Mouse (Mus musculus): ENCODE measurements around the gene Matn3. TPM values are rescaled to one million over a fixed set of nuclear protein-coding genes. Genes with fewer than 3 reads are reported as not detected.

The Matn3 gene
- total RNA-seq, 2 experiments from 2014 or later: 0.64 to 0.70 TPM

DNA sequence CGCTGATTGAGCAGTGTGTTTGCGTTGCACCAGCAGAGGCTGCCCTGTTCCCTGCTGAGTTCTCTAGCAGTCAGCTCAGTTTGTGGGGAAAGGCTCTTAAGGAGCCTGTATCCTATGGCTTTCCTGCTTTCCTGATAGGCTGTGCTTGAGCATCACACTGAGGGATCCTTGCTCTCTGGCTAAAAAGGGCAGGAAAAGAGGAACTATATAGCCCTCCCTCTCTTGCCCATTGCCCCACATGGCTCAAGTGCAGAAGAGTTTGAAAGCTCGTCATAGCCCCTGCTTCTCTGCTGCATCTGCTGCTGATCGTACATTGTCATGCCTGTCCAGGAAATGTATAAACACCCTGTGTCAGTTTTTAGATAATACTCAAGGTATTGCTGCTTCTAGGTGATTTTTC is 59.4 kb downstream of the Matn3 start:
- intact Hi-C loops (cut with DNase I; ENCODE audit: low total_unique reads): loop anchor here (10.0 kb wide), 1 partner anchor 242 kb away; no protein-coding TSS in a partner anchor
- DNase-seq: no peak

DNA sequence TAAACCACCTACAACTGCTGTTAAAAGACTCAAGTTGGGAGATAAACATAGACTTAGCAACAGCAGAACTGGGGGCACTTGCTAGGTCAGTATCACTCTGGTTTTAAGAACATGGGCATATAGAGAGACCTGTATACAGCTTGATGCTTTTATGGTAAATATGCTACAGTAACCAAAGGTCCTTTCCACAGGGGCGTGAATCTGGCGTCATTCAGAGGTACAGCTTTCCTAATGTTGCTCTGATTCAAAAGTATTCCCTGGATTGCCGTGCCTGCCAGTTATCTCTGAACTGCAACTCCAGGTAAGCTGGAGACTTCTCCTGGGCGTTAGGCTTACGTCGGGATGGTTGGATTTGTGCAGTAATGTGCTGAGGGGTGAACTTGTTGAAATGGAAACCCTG is 60.1 kb downstream of the Matn3 start:
- intact Hi-C loops (cut with DNase I; ENCODE audit: low total_unique reads): loop anchor here (10.0 kb wide), 1 partner anchor 243 kb away; no protein-coding TSS in a partner anchor
- no peak for DNase-seq

DNA sequence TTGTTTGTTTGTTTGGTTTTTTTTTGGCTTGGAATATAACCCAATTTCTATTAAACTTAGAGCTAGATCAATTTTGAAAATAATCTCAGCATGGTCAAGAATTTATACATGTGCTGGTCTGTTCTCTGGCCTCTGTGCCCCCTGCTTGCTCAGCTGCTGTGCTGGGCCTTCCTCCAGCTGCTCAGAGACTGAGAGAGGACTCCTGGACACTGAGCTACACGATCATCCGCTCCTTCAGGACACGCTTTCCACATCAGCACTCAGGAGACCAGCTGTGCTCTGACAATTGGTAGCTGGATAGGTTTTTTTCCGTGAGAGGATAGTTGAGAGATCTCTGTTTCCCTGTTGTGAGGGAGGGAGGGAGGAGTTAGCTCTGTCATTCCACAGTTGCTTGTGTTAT is 62.6 kb downstream of the Matn3 start:
- intact Hi-C loops (cut with DNase I; ENCODE audit: low total_unique reads): no loop called here
- no peak for DNase-seq

- intact Hi-C loops (cut with DNase I; ENCODE audit: low total_unique reads): no loop called here
- DNase-seq: no peak
Observed at GRCm38 (mm10) chr12:9016376-9016775, 68.6 kb downstream of the Matn3 start.

DNA sequence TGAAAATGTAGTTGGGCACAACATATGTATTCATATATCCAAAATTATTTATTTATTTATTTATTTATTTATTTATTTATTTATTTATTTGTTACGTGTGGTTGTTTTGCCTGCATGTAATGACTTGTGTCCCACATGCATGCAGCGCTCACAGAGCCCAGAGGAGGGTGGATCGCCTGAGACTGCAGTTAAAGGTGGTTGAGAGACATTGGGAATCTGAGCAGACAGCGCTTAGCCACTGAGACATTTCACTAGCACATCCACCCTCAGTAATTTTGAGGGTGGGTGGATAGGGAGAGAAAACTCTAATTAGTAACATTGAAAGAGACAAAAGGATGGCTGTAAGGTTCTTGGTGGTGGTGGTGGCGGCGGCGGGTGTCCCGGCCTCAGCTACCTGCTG is 72.7 kb downstream of the Matn3 start:
- DNase-seq: no peak
- intact Hi-C loops (cut with DNase I; ENCODE audit: low total_unique reads): no loop called here

- DNase-seq: no peak
- intact Hi-C loops (cut with DNase I; ENCODE audit: low total_unique reads): no loop called here
Observed at GRCm38 (mm10) chr12:9020986-9021385, 73.3 kb downstream of the Matn3 start.

Other genes starting within 250 kb of the Matn3 start
- gene Sdc1, start 176.6 kb upstream of the Matn3 start, total RNA-seq (2021): 10 to 100 TPM in 1 of 2 experiments, 1 to 10 TPM in 1; 8.3 to 11.2 TPM
- 100 to 1,000 TPM; 303 to 334 TPM for gene Laptm4a, start 26.3 kb upstream of the Matn3 start, total RNA-seq (2021)
- 10 to 100 TPM; 11.4 to 14.4 TPM for gene Wdr35, start 26.0 kb downstream of the Matn3 start, total RNA-seq (2021)
- gene Ttc32, start 82.1 kb downstream of the Matn3 start, total RNA-seq (2021): 10 to 100 TPM; 14.5 to 16.7 TPM